Mouse (Mus musculus): Measurements from ENCODE around the gene Nagpa.
"Not testable (repeated sequence)": the region's sequence is repeated elsewhere in the genome, so short reads cannot be mapped to it uniquely, and the experiment has no call there.

GRCm38 (mm10) chr16:5226534-5226933 lies 22.7 kb upstream of the Nagpa start:
- TF ChIP-seq POLR2A (IDR thresholded peaks at IDR 0.05; ENCODE audit: extremely low read depth, insufficient read depth, low read length); CTCF (IDR thresholded peaks at IDR 0.05; ENCODE audit: low read depth, low read length): not testable (repeated sequence)
